Mouse (Mus musculus) cerebellum, adult 8-10 months (tissue): Measurements from ENCODE around the gene Mss51.

Experiments
- DNase-seq: peaks from one replicate; pipeline ENCODE4 v3.0.0; 2022

Mss51 gene

DNA sequence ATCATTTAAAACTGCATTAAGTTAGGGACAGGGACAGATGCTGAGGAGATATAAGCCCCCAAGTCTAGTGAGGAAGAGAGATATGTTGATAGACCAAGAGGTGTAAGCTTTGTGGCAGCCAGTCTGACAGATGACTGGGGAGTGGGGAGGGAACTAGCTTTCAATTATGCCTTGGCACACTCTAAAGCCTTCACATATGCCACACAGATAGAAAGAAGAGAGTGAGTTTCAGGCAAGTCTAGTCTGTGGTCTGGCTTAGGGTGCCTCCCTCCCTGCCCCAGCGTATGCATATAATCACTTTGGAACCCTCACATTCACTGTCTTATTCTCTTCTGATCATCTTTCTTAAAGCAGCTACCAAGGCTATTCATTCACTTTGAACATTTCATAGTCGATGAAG lies 45.4 kb downstream of the Mss51 start:
- DNase-seq = no peak

DNA sequence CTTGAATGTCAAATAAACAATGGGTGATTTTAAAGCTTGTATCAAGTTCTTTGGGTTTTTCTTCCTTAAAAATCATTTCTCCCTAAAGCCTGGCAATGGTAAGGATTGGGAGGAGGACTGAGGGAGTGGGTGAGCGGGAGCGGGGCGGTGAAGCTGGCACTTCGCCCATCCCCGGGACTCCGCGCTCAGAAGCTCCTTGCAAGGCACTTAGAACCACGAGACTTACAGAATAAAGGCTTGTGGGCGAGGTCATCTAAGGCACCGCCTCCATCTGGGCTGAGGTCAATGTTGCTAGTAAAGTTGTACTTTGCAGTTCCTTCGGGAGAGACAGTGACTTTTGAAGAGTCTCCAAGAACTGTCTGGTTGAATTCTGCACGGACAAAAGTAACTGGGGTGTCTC lies 49.5 kb downstream of the Mss51 start:
- no peak for DNase-seq

DNA sequence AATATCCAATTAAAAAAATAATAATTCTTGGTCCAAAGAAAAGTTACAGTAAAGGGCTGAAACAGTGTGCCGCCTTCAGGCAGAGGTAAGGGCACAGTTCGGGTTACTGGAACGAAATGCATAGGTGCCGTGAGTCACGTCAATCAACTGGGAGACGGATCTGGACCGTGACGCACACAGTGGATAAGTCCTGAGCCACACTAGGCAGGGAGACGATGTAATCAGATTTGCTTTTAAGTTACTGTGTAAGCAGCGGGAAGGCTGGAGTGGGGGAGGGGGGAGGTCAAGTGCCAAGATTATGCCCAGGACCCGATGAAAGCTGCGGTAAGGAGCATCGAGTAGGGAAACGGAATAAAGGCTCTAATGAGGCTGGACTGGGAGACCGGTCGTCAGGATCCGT lies 54.4 kb downstream of the Mss51 start:
- DNase-seq = no peak

DNA sequence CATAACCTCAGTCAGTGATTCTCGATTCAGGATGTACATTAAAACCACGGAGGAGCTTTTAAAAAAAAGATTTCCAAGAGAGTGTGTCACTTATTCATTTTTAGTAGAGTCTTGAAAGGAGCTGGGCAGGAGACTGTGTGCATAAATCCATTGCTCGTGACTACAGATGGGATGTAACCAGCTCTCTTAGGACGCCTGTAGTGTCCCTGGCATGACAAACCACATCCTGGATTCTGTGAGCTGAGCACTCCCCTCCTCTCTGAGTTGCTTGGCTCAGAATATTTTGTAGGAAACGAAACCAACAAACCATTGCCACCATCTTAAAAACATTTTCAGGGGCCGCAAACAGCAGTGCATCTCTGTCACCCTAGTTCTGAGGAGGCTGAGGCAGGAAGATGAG lies 59.7 kb downstream of the Mss51 start:
- no peak for DNase-seq
